Mouse (Mus musculus): ENCODE measurements around the gene Fam131c.

DNA sequence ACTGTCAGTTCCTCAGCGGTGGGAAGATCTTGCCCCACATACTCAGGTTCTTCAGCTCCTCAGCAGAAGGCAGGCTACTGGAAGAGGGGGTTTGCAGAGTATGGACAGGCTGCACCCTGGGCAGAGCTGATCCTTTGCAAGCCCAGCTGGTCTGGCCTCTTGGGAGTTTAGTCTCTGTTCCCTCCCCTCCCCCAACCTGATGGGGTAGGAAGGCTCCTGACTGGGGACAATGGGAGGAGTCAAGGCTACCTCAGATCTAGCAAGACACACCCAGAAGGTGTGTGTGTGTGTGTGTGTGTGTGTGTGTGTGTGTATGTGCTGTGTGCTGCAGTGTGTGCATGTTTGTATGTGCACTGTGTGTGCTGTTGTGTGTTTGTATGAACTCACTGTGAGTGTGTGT is 29.2 kb upstream of the Fam131c start:
- TF ChIP-seq CTCF (IDR thresholded peaks at IDR 0.05; ENCODE audit: low read depth), result no peak
- no peak for TF ChIP-seq EP300 (IDR thresholded peaks at IDR 0.05; ENCODE audit: low read depth)
